Mouse (Mus musculus) left cerebral cortex, postnatal 14 days (tissue): Measurements from ENCODE around the gene Med31. TPM values are rescaled to one million over a fixed set of nuclear protein-coding genes. Genes with fewer than 3 reads are reported as not detected.
"Not testable (repeated sequence)": the region's sequence is repeated elsewhere in the genome, so short reads cannot be mapped to it uniquely, and the experiment has no call there.

ENCODE experiments used
- DNase-seq, 2 experiments: peaks; one replicate each; pipeline ENCODE4 v3.0.0; 2021 to 2022; ENCODE audit warnings: low spot score in 2 of 2, mixed read lengths in 1 of 2
- intact Hi-C: fragments of 180-260 bp; cut with DNase I; formaldehyde crosslinking; loops from one replicate; pipeline ENCODE4 v1.15.1; 2025
- total RNA-seq, 2 experiments: library from RNA; stranded (reverse); gene quantifications; 2 replicates each; pipeline ENCODE4 v1.2.3; 2021

The Med31 gene
- total RNA-seq, 2 experiments from 2014 or later = 15.9 to 16.6 TPM

DNA sequence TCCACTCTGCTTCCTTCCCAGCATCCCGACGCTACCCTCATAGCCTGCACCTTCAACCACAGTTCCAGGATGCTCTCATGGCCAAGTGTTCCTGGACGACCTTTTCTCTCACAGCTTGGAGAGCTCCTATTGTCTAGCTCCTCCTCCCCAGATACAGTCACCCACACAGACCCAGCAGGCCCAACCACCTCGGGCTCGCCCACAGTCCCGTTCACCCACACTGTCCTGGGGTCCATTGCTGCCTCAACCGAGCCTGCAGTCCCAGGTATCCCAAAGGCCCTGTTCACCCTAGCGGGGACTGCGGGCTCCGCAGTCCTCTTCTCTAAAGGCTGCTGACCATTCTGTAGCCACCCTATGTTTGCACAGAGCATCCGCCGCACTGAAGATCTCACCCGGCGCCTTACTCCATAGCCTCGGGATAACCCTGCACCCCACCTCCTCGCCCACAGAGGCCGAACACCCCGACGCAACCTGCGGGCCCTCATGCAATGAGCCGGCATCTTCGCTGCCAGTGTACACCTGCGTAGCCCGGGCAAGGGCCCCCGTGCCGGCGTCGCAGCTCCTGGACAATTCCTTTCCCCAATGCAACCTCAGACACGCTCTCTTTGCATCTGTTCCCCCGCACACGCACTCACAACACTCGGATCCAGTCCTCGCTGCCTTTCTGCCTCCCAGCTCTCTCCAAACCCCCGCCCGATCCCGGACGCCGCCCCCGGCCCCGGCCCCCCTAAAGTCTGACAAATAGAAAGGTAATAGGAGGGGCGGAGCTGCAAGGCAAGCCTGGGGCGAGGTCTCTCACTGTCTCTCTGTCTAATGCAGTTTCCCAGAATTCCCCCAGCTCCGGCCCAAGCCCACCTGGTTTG lies 8.8 kb downstream of the Med31 start, which contains the start of gene Gm43951:
Gene Gm43951, minus strand, starts transcription at position 500 of the 863 bp plus-strand sequence.
- DNase-seq = peak; percentile 34 to 59
- intact Hi-C loops = no loop called here

DNA sequence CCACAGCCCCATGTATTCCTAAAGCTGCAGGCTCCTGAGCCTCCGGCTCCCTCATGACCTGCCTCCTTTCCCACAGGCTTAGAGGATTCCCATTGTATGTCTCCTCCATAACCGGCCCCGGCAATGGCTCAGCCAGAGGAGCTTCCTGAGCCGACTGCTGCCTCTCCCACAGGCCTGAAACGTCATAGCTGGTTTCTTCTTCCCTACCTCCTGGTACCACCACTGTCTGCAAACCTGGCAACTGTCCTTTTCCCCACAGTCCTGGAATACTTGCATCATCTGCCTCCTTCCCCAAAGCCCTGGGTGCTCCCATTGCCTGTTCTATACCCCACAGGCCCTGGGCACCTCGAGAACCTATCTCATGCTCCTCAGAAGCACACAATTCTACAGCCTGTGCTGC lies 10.1 kb downstream of the Med31 start:
- intact Hi-C loops = no loop called here
- DNase-seq = peak in 1 of 2 experiments; percentile 35

DNA sequence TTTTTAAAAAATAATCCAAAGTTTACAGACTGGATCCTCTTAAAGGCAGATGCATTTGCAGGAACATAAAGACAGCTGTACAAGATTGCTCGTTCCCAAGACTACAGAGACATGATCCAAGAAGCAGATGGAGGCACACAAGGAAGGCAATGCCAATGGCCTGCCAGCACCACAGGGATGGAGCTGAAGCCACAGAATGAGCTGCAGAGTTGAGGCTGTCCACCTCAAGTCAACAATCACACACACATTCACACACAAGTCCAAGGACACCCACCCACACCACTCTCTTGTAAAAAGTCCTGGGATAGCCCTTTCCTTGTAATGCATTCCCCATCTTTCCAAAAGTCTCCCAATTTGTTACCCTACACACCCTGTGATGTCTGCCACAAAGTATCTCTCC lies 12.0 kb downstream of the Med31 start:
- peak in 1 of 2 experiments; percentile 39 for DNase-seq
- intact Hi-C loops = no loop called here

DNA sequence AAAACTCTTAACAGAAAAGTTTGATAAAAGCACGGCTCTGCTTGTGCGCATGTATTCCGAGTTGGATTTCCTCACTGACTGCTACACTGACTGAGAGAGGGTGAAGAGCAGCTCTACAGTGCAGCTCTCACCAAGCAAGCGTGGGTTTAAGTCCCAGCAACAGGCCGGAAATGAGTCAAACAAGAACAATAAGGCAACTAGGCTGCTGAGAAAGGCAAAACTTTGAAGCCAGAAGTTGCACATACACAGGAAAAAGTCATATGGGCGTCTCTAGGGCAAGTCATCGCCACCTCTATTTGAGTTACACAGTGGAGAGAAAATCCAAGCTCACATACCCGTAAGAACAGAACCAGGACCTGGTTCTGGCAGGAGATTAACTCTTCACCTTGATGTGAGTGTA lies 18.9 kb downstream of the Med31 start:
- intact Hi-C loops = no loop called here
- no peak for DNase-seq

DNA sequence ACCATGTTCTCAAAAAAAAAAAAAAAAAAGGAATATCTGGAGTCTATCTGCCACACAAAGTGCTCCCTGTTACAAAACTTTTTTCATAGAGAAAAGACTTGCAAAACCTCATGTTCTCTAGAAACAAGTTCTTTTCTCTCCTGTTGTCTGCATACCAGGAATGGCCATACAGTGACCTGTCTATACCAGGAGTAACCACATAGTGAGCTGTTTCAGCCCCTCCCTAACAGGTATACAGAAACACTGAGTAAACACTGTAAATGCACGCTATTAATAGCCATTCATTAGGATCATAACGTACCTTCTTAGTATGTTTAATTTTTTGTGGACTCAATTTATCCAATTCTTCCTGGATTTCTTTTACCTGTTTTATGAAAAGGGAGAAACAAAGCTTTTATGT lies 21.1 kb downstream of the Med31 start:
- intact Hi-C loops = no loop called here
- DNase-seq = no peak

DNA sequence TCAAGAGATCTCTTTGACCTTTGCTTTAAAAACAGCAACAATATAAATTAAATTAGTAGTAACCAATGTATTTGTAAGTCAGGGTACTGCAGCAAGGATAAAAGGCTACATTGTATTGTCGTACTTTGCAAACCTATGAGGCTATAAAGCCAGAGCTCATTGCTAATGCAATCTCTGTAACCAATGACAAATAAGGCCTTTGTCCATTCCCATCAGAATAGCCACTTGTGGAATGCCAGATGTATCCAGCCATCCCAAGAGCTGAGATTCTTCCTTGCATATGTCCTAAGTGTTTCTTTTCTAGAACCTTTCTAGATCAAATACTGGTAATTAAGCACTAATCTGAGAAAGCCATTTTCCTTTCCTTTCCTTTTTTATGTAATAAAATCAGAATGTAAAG lies 24.5 kb downstream of the Med31 start:
- no peak for DNase-seq
- intact Hi-C loops = no loop called here

DNA sequence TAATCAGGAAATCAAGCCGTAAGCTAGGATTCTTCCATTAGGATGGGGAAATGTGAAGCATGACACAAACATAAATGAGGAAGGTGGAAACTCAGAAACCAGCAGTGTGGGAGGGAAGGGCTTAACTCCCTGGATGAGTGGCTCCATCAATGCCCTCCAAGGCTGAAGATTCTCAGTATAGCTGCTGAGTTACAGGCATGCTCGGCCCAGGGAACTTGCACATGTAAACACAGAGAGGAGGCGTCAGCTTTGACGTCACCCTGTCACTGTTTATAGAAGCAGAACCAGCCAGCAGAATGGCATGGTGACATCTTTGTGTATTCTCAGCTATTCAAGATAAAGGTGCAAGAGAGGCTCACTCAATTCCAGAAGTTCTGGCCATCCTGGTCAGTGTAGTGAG lies 31.1 kb downstream of the Med31 start:
- DNase-seq = no peak
- intact Hi-C loops = no loop called here

DNA sequence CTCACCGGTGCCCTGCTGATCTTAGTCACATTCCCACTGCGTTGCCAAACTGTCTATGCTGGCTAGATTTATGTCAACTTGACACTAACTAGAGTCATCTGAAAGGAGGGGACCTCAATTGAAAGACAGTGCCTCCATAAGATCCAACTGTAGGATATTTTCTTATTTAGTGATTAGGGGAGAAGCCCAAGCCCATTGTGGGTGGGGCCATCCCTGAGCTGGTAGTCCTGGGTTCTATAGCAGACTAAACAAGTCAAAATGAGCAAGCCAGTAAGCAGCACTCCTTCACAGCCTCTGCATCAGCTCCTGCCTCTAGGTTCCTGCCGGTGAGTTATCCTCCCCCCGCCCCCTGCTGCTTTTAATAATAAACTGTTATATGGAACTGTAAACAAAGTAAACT lies 34.3 kb downstream of the Med31 start:
- no peak for DNase-seq
- intact Hi-C loops = no loop called here

DNA sequence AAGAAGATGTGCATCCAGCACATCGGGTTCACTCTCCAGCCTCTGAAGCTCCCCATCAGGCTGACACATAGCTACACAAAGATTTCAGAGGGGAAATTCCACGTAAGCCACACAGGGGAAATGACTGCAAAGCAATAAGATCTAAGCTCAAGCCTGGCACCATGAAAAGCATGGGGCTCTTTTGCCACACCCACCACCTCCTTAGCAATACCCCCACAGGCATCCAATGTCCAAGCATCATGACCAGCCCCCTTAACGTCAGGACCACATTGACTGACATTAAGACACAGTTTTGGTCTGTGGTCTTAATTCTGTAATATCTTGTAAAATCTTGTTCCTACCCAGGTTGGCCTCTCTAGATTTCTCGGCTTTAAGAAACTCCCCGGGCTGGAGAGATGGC lies 34.8 kb downstream of the Med31 start:
- DNase-seq = no peak
- intact Hi-C loops = no loop called here

DNA sequence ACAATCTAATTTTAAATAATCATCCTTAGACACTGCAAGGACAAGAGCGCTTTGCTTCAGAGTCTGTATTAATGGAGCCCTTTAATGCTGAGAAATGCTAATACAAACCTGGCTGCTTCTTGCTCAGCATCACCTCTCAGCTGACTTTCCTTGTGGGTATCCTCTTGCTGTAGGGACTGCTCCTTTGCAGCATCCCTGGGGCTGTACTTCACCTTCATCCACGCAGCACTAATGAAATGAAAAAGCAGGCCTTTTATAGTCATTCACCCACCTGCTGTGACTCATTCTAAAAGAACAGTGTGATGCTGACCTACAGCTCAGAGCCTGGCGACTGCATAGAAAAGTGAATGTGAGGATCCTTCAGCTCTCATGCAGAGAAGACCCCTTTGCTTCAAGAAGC lies 38.8 kb downstream of the Med31 start:
- no peak for DNase-seq
- intact Hi-C loops = no loop called here

DNA sequence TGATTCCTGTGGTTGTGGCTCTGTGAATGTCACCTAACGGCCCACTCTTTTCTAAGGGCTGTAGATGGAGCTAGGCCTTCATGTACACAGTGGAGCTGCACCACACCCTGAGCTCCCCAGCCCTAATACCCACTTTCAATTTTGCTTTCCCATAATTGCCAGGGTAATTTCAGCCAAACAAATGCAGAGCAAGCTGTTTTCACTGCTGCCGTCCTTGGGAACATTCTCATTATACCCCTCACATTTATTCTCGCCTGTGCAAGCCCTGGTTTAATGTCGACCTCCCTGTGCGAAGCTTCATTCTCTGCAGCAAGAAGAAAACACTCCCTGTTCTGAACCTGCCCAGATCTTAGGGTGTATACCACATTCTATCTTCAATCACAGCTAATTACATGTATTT lies 39.4 kb downstream of the Med31 start:
- intact Hi-C loops = no loop called here
- no peak for DNase-seq

DNA sequence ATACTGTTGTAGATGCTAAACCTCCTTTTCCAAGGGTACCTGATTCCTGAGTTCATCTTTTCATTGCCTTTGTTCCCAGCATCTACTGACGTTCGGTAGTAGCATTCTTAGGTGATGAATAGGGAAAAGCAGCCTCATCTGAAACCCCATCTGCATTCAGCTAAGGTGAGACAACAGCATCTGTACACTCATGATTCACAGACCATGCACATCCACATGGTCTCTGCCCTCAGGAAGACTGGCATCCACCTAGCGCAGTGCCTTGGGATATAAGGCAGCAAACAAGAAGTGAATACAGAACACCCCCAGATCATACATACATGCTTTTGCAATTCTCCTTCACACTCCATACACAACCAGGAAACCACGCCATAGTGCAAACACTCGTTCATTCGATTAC lies 40.7 kb downstream of the Med31 start:
- DNase-seq = no peak
- intact Hi-C loops = no loop called here

DNA sequence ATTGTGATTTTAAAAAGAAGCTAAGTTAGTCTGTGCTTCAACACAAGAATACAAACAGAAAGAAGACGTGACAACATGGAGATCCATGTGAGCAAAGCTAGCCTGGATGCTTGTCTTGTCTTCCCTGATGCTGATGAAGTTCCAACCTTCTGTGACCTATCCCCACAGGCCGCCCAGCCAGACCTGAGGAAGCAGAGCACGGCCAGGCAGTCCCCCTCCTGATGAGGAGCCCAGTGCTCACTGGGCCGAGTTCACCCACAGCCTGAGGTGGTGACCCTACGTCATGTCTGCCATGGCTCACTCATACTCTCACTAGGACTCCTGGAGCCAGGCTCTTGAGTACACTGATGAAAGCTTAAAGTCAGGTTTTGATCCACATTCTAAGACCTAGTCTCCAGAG lies 41.9 kb downstream of the Med31 start:
- no peak for DNase-seq
- intact Hi-C loops = no loop called here

DNA sequence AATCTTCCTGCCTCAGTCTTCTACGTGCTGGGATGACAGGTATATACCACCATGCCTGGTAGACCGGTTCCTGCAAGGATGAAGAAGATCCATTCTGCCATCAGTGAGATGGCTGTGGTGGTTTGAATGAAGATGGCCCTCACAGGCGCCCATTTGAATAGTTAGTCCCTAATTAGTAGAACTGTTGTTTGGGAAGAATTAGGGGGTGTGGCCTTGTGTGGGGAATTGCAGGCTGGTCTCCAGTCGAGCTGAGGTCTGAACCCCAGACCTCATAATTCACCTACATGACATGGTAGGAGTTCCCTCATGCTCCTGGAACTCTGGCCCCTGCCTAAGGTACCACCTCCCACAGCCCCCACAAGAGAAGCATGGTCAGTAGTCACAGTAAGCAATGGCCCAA lies 43.5 kb downstream of the Med31 start:
- intact Hi-C loops, DNase-seq: not testable (repeated sequence)

DNA sequence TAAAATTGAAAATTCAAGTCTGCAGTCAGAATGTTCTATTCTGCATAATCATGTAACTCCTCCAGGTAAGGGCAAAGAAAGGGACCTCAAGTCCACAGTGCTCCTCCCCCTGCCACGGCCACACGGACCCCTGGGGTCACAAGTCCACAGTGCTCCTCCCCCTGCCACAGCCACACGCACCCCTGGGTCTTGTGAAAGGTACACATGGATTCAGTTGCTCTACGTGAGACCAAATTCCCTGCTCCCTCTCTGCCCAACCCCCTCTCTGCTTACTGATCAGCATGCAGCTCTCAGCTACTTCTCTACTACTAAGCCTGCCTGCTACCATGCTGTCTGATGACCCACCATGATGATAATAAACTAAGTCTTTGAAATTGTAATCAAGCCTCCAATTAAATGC lies 45.5 kb downstream of the Med31 start:
- DNase-seq = no peak
- intact Hi-C loops = no loop called here

DNA sequence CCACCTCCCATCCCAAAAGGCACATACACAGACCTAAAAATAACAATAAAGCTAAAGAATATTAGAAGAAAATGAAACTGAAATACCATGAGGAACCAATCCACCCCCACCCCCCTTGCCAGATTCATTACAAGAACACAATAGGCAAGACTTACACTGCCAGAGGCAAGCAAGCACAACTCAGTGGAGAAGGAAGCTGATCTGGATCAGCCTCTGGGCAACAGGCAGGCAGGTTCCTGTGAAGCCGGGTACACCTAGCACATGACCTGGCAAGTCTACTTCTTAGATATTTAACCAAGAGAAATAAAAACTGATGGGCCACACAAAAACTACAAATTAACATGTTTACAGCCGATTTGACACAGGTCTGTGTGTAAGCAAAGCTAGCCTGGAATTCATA lies 52.2 kb downstream of the Med31 start:
- intact Hi-C loops = no loop called here
- no peak for DNase-seq

Other genes starting within 250 kb of the Med31 start
- not detected for gene Aipl1, start 178.1 kb downstream of the Med31 start, total RNA-seq
- 1 to 10 TPM; 1.1 to 2.5 TPM for gene Pimreg, start 173.6 kb downstream of the Med31 start, total RNA-seq
- 10 to 100 TPM; 56.9 to 61.3 TPM for gene Pitpnm3, start 79.8 kb downstream of the Med31 start, total RNA-seq
- 10 to 100 TPM; 11.8 to 13.3 TPM for gene Gm43951, start 8.8 kb downstream of the Med31 start, total RNA-seq
- 10 to 100 TPM; 25.8 to 34.3 TPM for gene 4933427D14Rik, start 8.1 kb downstream of the Med31 start, total RNA-seq
- 10 to 100 TPM; 33.6 to 36.7 TPM for gene Txndc17, start 8.0 kb downstream of the Med31 start, total RNA-seq
- gene Slc13a5, start 51.6 kb upstream of the Med31 start, total RNA-seq = 10 to 100 TPM; 17.2 to 24.0 TPM
- 1 to 10 TPM; 1.9 to 2.9 TPM for gene Xaf1, start 86.0 kb upstream of the Med31 start, total RNA-seq
- not detected for gene Fbxo39, start 98.9 kb upstream of the Med31 start, total RNA-seq
- gene Tekt1, start 146.8 kb upstream of the Med31 start, total RNA-seq = 1 to 10 TPM; 1.3 to 1.7 TPM
- gene Smtnl2, start 196.1 kb upstream of the Med31 start, total RNA-seq = 1 to 10 TPM in 1 of 2 experiments, under 1 TPM in 1; 0.59 to 1.1 TPM
- not detected for gene Ggt6, start 219.9 kb upstream of the Med31 start, total RNA-seq
- gene Mybbp1a, start 225.8 kb upstream of the Med31 start, total RNA-seq = 10 to 100 TPM; 45.4 to 50.6 TPM